Mouse (Mus musculus) cerebellum, adult 2 months (tissue): ENCODE measurements around the gene Itgb3. TPM values are rescaled to one million over a fixed set of nuclear protein-coding genes. Genes with fewer than 3 reads are reported as not detected.

Experiments used
- DNase-seq, 2 experiments: peaks; one replicate each; pipeline ENCODE4 v3.0.0; 2021
- H3K27ac ChIP-seq: fragments of 200-500 bp; 2 replicates; pipeline ENCODE4 v1.5.1; 2012; ENCODE audit warnings: low read length, control low read depth, inconsistent platforms; ENCODE audit not compliant: insufficient read depth
- H3K27me3 ChIP-seq: fragments of 200-500 bp; 2 replicates; pipeline ENCODE4 v1.6.1; 2012; ENCODE audit warnings: inconsistent platforms, mild to moderate bottlenecking, low read length, moderate library complexity; ENCODE audit not compliant: control insufficient read depth, insufficient read depth
- H3K4me1 ChIP-seq: fragments of 200-500 bp; 2 replicates; pipeline ENCODE4 v1.6.1; 2011; ENCODE audit warnings: low read length; ENCODE audit not compliant: control insufficient read depth, insufficient read depth
- H3K4me3 ChIP-seq: fragments of 200-500 bp; replicated peaks from 2 replicates; pipeline ENCODE3; 2011; ENCODE audit warnings: mild to moderate bottlenecking, low read depth, low read length, control low read depth; ENCODE audit not compliant: insufficient read depth
- CTCF ChIP-seq: fragments of 200-500 bp; IDR thresholded peaks from 2 replicates; pipeline ENCODE4 v1.5.1; 2011; ENCODE audit warnings: low read depth, mild to moderate bottlenecking, control low read depth, low read length, moderate library complexity, borderline replicate concordance; ENCODE audit not compliant: insufficient read depth
- POLR2A ChIP-seq: fragments of 200-500 bp; IDR thresholded peaks from 2 replicates; pipeline ENCODE4 v1.6.1; 2011; ENCODE audit warnings: low read length, control low read depth, borderline replicate concordance; ENCODE audit not compliant: insufficient read depth
- WGBS: fragments of 180-500 bp; shearing (Covaris S2); methylation state at CpG from one replicate; pipeline ENCODE4 v1.1.7; 2018; 5-methylcytosine and 5-hydroxymethylcytosine counted together
- polyA plus RNA-seq: library from polyadenylated mRNA; depleted of rRNA; stranded (reverse); fragments of >200 nt; gene quantifications from 2 replicates; pipeline ENCODE4 v1.2.3, GENCODE M21; 2012

The Itgb3 gene
- polyA plus RNA-seq, 1 experiment: 2.0 TPM

- no peak for DNase-seq
- WGBS: 81% methylated on average over 20 of the region's 20 CpGs
- Histone ChIP-seq H3K4me1 (no peaks in the 10 kb centered on the region), H3K27ac (no peak overlapping the region), H3K4me3 (no peak overlapping the region), H3K27me3 (no peaks in the 10 kb centered on the region)
- TF ChIP-seq CTCF (no peak), POLR2A (no peak)
These were observed 53.9 kb downstream of the Itgb3 start for GRCm38 (mm10) chr11:104661531-104662205.

GRCm38 (mm10) chr11:104662573-104662972 lies 54.8 kb downstream of the Itgb3 start:
- Histone ChIP-seq H3K4me3 (no peak overlapping the region), H3K4me1 (no peaks in the 10 kb centered on the region), H3K27me3 (no peaks in the 10 kb centered on the region), H3K27ac (no peak overlapping the region)
- WGBS: 86% methylated on average over 11 of the region's 11 CpGs
- TF ChIP-seq CTCF (no peak), POLR2A (no peak)
- DNase-seq: no peak

- H3K4me3 ChIP-seq: no peak overlapping the region
- H3K27me3 ChIP-seq: no peaks in the 10 kb centered on the region
- WGBS: 68% methylated on average over 6 of the region's 6 CpGs
These were observed 55.6 kb downstream of the Itgb3 start for GRCm38 (mm10) chr11:104663241-104663877.

GRCm38 (mm10) chr11:104663878-104664261 lies 56.1 kb downstream of the Itgb3 start:
- whole genome bisulfite sequencing: 71% methylated on average over 3 of the region's 3 CpGs
- Histone ChIP-seq H3K4me1 (no peaks in the 10 kb centered on the region), H3K4me3 (no peak overlapping the region), H3K27ac (no peak overlapping the region), H3K27me3 (no peaks in the 10 kb centered on the region)
- no peak for DNase-seq
- TF ChIP-seq POLR2A (no peak), CTCF (no peak)

More at GRCm38 (mm10) chr11:104663241-104663877, 55.6 kb downstream of the Itgb3 start:
- Histone ChIP-seq H3K27ac (no peak overlapping the region), H3K4me1 (no peaks in the 10 kb centered on the region)
- no peak for DNase-seq
- TF ChIP-seq POLR2A: no peak
- no peak for TF ChIP-seq CTCF

GRCm38 (mm10) chr11:104664441-104664840 lies 56.6 kb downstream of the Itgb3 start:
- DNase-seq: no peak
- Histone ChIP-seq H3K27ac (no peak overlapping the region), H3K27me3 (no peaks in the 10 kb centered on the region), H3K4me1 (no peaks in the 10 kb centered on the region), H3K4me3 (no peak overlapping the region)
- TF ChIP-seq POLR2A: no peak
- TF ChIP-seq CTCF: no peak

GRCm38 (mm10) chr11:104667399-104667798 lies 59.6 kb downstream of the Itgb3 start:
- no peaks in the 10 kb centered on the region for H3K27me3 ChIP-seq
- no peaks in the 10 kb centered on the region for H3K4me1 ChIP-seq
- WGBS: 62% methylated on average over 5 of the region's 5 CpGs
- H3K4me3 ChIP-seq: no peak overlapping the region
- no peak for TF ChIP-seq POLR2A
- no peak for TF ChIP-seq CTCF
- no peak overlapping the region for H3K27ac ChIP-seq
- DNase-seq: no peak

GRCm38 (mm10) chr11:104673412-104673811 lies 65.6 kb downstream of the Itgb3 start:
- Histone ChIP-seq H3K4me1 (no peaks in the 10 kb centered on the region), H3K27ac (no peak overlapping the region), H3K27me3 (no peaks in the 10 kb centered on the region), H3K4me3 (no peak overlapping the region)
- 72% methylated on average over 4 of the region's 4 CpGs for WGBS
- no peak for DNase-seq
- no peak for TF ChIP-seq POLR2A
- TF ChIP-seq CTCF: no peak

- TF ChIP-seq CTCF (no peak), POLR2A (no peak)
- no peak overlapping the region for H3K4me3 ChIP-seq
- no peaks in the 10 kb centered on the region for H3K27me3 ChIP-seq
- H3K4me1 ChIP-seq: no peaks in the 10 kb centered on the region
- 95% methylated on average over 11 of the region's 11 CpGs for WGBS
- no peak overlapping the region for H3K27ac ChIP-seq
- DNase-seq: no peak
These were observed 67.0 kb downstream of the Itgb3 start for GRCm38 (mm10) chr11:104674768-104675167.
